Mouse (Mus musculus) stomach, embryonic 14.5 days (tissue): ENCODE data around the gene Stk19. TPM values are rescaled to one million over a fixed set of nuclear protein-coding genes. Genes with fewer than 3 reads are reported as not detected.

ENCODE experiments used
- ATAC-seq: fragments of 200-750 bp; cut with Nextera tagmentation; 2 replicates; pipeline ENCODE4 v1.8.0; 2017; ENCODE audit warnings: low read depth, moderate TSS enrichment; ENCODE audit not compliant: insufficient number of reproducible peaks, insufficient read depth, low FRiP score
- H3K27ac ChIP-seq: fragments of 300-500 bp; sonication (generic); 2 replicates; pipeline ENCODE4 v1.5.1; 2014; ENCODE audit warnings: mild to moderate bottlenecking, low read length, moderate library complexity, mixed read lengths
- H3K27me3 ChIP-seq: fragments of 300-500 bp; sonication (generic); 2 replicates; pipeline ENCODE4 v1.6.1; 2014; ENCODE audit warnings: low read length, control low read depth, mixed read lengths; ENCODE audit not compliant: control insufficient read depth, insufficient read depth
- H3K36me3 ChIP-seq: fragments of 300-500 bp; sonication (generic); 2 replicates; pipeline ENCODE4 v1.6.1; 2014; ENCODE audit warnings: mild to moderate bottlenecking, control low read depth, low read length, moderate library complexity, mixed read lengths; ENCODE audit not compliant: control insufficient read depth, insufficient read depth
- H3K4me1 ChIP-seq: fragments of 300-500 bp; sonication (generic); 2 replicates; pipeline ENCODE4 v1.6.1; 2014; ENCODE audit warnings: low read length, control low read depth, mixed read lengths; ENCODE audit not compliant: control insufficient read depth, insufficient read depth
- H3K4me2 ChIP-seq: fragments of 300-500 bp; sonication (generic); replicated peaks from 2 replicates; pipeline ENCODE4 v1.6.1; 2014; ENCODE audit warnings: low read depth, low read length, control low read depth
- H3K4me3 ChIP-seq: fragments of 300-500 bp; sonication (generic); 2 replicates; pipeline ENCODE4 v1.5.1; 2014; ENCODE audit warnings: low read depth, low read length, control low read depth
- H3K9ac ChIP-seq: fragments of 300-500 bp; sonication (generic); replicated peaks from 2 replicates; pipeline ENCODE4 v1.6.1; 2014; ENCODE audit warnings: low read depth, mild to moderate bottlenecking, control low read depth, low read length, moderate library complexity, mixed read lengths
- H3K9me3 ChIP-seq: fragments of 300-500 bp; sonication (generic); 2 replicates; pipeline ENCODE4 v1.6.1; 2016; ENCODE audit warnings: low read depth, low read length, control low read depth; ENCODE audit not compliant: control insufficient read depth
- WGBS: fragments of 180-500 bp; shearing (Covaris S2); extraction: QIAGEN DNeasy Blood & Tissue Kit; methylation state at CpG from one replicate; pipeline ENCODE4 v1.1.7; 2014; 5-methylcytosine and 5-hydroxymethylcytosine counted together
- polyA plus RNA-seq: library from polyadenylated mRNA; unstranded; fragments of >200 nt; fragmentation: Nextera tagmentation; extraction: Ambion mirVana; gene quantifications from 2 replicates; pipeline ENCODE4 v1.2.1, GENCODE M21; 2014

Stk19 gene
- polyA plus RNA-seq = 22.3 and 27.3 TPM in 2 replicates

GRCm38 (mm10) chr17:34836856-34837221 lies at the start of gene Stk19, which contains the start of gene Dxo:
Gene Stk19, minus strand, starts transcription at chr17:34836945.
Gene Dxo, plus strand, starts transcription at chr17:34837019.
- H3K4me3 ChIP-seq = peak within 1 kb of the TSS; percentile 63
- H3K9me3 ChIP-seq = no peaks in the 10 kb centered on the region
- peaks cover 17% of the 10 kb centered on the region for H3K4me1 ChIP-seq
- under 1% methylated on average over 40 of the region's 40 CpGs for WGBS
- no peaks in the 10 kb centered on the region for H3K27me3 ChIP-seq
- peak within 1 kb of the TSS; percentile 93 for H3K4me2 ChIP-seq
- ATAC-seq = peak; percentile 93
- H3K27ac ChIP-seq = 0 out of 2 replicates have a peak within 1 kb of the TSS, but pooled peaks have one; percentile 61
- peaks cover 28% of the 10 kb centered on the region for H3K36me3 ChIP-seq
- peak within 1 kb of the TSS; percentile 50 for H3K9ac ChIP-seq

GRCm38 (mm10) chr17:34885615-34886014 lies 48.9 kb upstream of the Stk19 start:
- no peaks in the 10 kb centered on the region for H3K4me1 ChIP-seq
- H3K4me3 ChIP-seq = no peak overlapping the region
- no peaks in the 10 kb centered on the region for H3K9me3 ChIP-seq
- no peaks in the 10 kb centered on the region for H3K36me3 ChIP-seq
- H3K27me3 ChIP-seq = no peaks in the 10 kb centered on the region
- ATAC-seq = no peak
- 78% methylated on average over 3 of the region's 3 CpGs for WGBS
- no peak overlapping the region for H3K27ac ChIP-seq
- no peak overlapping the region for H3K4me2 ChIP-seq
- no peak overlapping the region for H3K9ac ChIP-seq

GRCm38 (mm10) chr17:34884704-34885103 lies 48.0 kb upstream of the Stk19 start:
- no peak for ATAC-seq
- WGBS = 82% methylated on average over 6 of the region's 6 CpGs
- no peaks in the 10 kb centered on the region for H3K36me3 ChIP-seq

GRCm38 (mm10) chr17:34883332-34883731 lies 46.6 kb upstream of the Stk19 start:
- Histone ChIP-seq H3K27me3 (no peaks in the 10 kb centered on the region), H3K4me1 (0 out of 2 replicates have a peak, but pooled peaks cover 3% of the 10 kb centered on the region), H3K36me3 (no peaks in the 10 kb centered on the region), H3K4me2 (no peak overlapping the region), H3K27ac (no peak overlapping the region), H3K9ac (no peak overlapping the region), H3K4me3 (no peak overlapping the region), H3K9me3 (no peaks in the 10 kb centered on the region)
- 67% methylated on average over 3 of the region's 3 CpGs for WGBS
- ATAC-seq = no peak

More at GRCm38 (mm10) chr17:34884704-34885103, 48.0 kb upstream of the Stk19 start:
- Histone ChIP-seq H3K4me3 (no peak overlapping the region), H3K9me3 (no peaks in the 10 kb centered on the region), H3K4me2 (no peak overlapping the region), H3K27ac (no peak overlapping the region), H3K9ac (no peak overlapping the region), H3K27me3 (no peaks in the 10 kb centered on the region), H3K4me1 (no peaks in the 10 kb centered on the region)

- Histone ChIP-seq H3K4me1 (0 out of 2 replicates have a peak, but pooled peaks cover 3% of the 10 kb centered on the region), H3K27ac (no peak within 1 kb of the TSS), H3K4me2 (0 out of 2 replicates have a peak within 1 kb of the TSS, but pooled peaks have one; percentile 3), H3K27me3 (no peaks in the 10 kb centered on the region), H3K36me3 (no peaks in the 10 kb centered on the region), H3K9ac (no peak within 1 kb of the TSS), H3K4me3 (no peak within 1 kb of the TSS), H3K9me3 (no peaks in the 10 kb centered on the region)
- ATAC-seq = no peak
- WGBS = 5% methylated on average over 15 of the region's 15 CpGs
Observed at GRCm38 (mm10) chr17:34881683-34882310, 45.1 kb upstream of the Stk19 start, which contains the start of gene Gm20547. Gene Gm20547, minus strand, starts transcription at chr17:34882042.

- Histone ChIP-seq H3K36me3 (no peaks in the 10 kb centered on the region), H3K4me3 (no peak overlapping the region), H3K9me3 (no peaks in the 10 kb centered on the region), H3K9ac (no peak overlapping the region), H3K4me1 (0 out of 2 replicates have a peak, but pooled peaks cover 3% of the 10 kb centered on the region), H3K4me2 (no peak overlapping the region), H3K27ac (no peak overlapping the region), H3K27me3 (no peaks in the 10 kb centered on the region)
- ATAC-seq = no peak
Observed at GRCm38 (mm10) chr17:34881166-34881565, 44.4 kb upstream of the Stk19 start.

- WGBS = 56% methylated on average over 11 of the region's 11 CpGs
- no peaks in the 10 kb centered on the region for H3K36me3 ChIP-seq
- ATAC-seq = no peak
- H3K4me2 ChIP-seq = no peak within 1 kb of the TSS
- no peak within 1 kb of the TSS for H3K4me3 ChIP-seq
- 0 out of 2 replicates have a peak, but pooled peaks cover 3% of the 10 kb centered on the region for H3K4me1 ChIP-seq
- no peak within 1 kb of the TSS for H3K9ac ChIP-seq
- no peak within 1 kb of the TSS for H3K27ac ChIP-seq
- H3K9me3 ChIP-seq = no peaks in the 10 kb centered on the region
- H3K27me3 ChIP-seq = no peaks in the 10 kb centered on the region
Observed at GRCm38 (mm10) chr17:34879336-34879879, 42.7 kb upstream of the Stk19 start, which contains the start of gene Zbtb12. Gene Zbtb12, plus strand, starts transcription at chr17:34879483.

- no peak for ATAC-seq
- Histone ChIP-seq H3K27ac (no peak overlapping the region), H3K4me1 (0 out of 2 replicates have a peak, but pooled peaks cover 1% of the 10 kb centered on the region), H3K27me3 (no peaks in the 10 kb centered on the region), H3K4me3 (no peak overlapping the region), H3K9me3 (no peaks in the 10 kb centered on the region), H3K4me2 (no peak overlapping the region), H3K36me3 (no peaks in the 10 kb centered on the region), H3K9ac (no peak overlapping the region)
- 84% methylated on average over 6 of the region's 6 CpGs for WGBS
Observed at GRCm38 (mm10) chr17:34874321-34874720, 37.6 kb upstream of the Stk19 start.
